Mouse (Mus musculus) layer of hippocampus, postnatal 25 days (tissue): Measurements from ENCODE around the gene Atg7. TPM values are rescaled to one million over a fixed set of nuclear protein-coding genes. Genes with fewer than 3 reads are reported as not detected.

ENCODE experiments used
- DNase-seq, 2 experiments: peaks; one replicate each; pipeline ENCODE4 v3.0.0; 2022; ENCODE audit warnings: mixed read lengths in 2 of 2, low spot score in 1 of 2; ENCODE audit errors: extremely low spot score in 1 of 2
- total RNA-seq, 2 experiments: library from RNA; stranded (reverse); gene quantifications; 2 replicates each; pipeline ENCODE4 v1.2.3; 2021

Gene Atg7
- total RNA-seq, 2 experiments from 2014 or later = 23.8 to 26.2 TPM

DNA sequence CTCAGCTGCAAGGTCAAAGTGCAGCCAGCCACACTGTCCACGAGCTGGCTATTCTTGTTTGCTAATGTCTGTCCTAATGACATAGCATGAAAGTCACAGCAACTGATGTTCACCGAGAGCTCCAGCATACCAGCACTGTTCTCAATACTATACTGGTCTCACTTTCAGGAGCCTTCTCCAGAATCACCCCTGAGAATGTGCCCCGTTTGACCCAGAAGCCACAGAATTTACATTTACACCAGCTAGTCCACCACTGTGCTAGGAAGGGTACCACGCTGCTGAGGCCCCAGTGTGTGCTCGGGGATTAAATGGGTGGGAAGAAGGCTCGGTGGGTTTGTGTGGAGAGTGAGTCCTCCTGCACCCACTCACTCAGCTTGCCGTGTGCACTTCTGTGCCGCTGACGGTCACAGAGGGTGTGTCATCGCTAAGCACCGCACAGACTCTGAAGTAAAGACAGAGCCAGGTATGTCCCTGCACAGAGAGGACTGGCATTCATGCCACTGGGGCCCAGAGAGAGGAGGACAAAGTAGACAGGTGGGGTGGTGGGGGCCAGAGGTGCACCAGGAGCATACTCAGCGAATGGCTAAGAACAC is 204.8 kb downstream of the Atg7 start:
- DNase-seq = no peak

- no peak for DNase-seq
These were observed 205.9 kb downstream of the Atg7 start for GRCm38 (mm10) chr6:114848761-114849160.

DNA sequence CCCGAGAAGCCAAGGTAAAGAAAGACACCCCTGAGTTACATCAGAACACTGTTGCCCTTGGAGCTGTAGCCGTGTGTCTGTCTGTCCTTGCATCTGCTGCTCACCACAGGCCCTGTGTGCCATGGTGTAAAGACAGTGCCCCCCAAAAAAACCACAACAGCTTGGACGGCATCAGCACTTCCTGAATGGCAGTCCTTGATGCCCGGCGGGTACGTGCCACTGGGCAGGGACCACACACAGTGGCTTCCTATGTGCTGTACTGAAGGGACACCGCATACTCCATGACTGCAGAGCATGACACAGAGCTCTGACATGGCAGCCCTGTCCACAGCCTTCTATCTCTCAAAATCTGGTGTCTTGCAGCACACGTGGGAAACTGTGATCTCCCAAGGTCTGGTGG is 206.9 kb downstream of the Atg7 start:
- DNase-seq = no peak

DNA sequence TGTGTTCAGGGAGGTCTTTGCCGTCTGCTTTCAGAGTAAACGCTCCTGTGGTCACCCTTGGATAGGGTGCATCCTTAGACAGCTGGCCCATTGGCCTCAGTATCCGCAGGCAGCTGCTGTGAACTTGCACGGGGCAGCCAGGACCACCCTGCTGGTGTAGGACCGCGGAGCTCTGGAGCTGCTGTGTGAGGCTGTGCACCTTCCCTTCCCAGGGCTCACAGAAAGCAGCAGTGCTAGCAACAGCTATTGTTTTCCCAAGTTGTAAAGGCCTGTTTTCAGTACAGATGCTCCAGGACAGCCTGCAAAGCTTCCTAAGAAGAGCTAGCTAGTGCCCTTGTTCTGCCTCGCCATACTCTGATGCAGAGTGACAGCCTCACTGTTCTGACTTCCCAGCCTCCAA is 208.8 kb downstream of the Atg7 start:
- no peak for DNase-seq

GRCm38 (mm10) chr6:114852739-114853138 is 209.8 kb downstream of the Atg7 start:
- DNase-seq = no peak

- no peak for DNase-seq
These were observed 211.5 kb downstream of the Atg7 start for GRCm38 (mm10) chr6:114854368-114854767.

GRCm38 (mm10) chr6:114855644-114856043 is 212.7 kb downstream of the Atg7 start:
- DNase-seq = no peak

DNA sequence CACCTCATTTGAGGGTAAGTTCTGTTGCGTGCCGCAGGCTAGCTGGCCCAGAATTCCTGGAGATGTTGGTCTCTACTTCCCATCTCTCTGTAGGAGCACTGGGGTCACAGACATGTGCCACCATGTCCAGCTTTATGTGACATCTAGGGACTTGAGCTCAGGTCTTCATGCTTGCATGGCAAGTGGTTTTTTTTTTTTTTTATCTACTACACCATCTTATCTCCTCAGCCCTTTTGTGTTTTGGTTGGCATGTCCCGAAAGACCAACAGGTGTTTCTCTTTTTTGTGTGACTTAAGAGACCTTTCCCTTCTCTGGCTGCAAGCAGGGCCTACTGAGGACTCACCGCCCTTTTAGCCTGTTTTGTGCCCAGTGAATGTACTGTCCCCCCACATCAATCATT is 213.6 kb downstream of the Atg7 start:
- DNase-seq = no peak

GRCm38 (mm10) chr6:114857996-114858721 is 215.3 kb downstream of the Atg7 start:
- no peak for DNase-seq

- DNase-seq = no peak
These were observed 215.8 kb downstream of the Atg7 start for GRCm38 (mm10) chr6:114858722-114859053.

- no peak for DNase-seq
These were observed 218.0 kb downstream of the Atg7 start for GRCm38 (mm10) chr6:114860677-114861568.

GRCm38 (mm10) chr6:114861591-114861990 is 218.7 kb downstream of the Atg7 start:
- no peak for DNase-seq

DNA sequence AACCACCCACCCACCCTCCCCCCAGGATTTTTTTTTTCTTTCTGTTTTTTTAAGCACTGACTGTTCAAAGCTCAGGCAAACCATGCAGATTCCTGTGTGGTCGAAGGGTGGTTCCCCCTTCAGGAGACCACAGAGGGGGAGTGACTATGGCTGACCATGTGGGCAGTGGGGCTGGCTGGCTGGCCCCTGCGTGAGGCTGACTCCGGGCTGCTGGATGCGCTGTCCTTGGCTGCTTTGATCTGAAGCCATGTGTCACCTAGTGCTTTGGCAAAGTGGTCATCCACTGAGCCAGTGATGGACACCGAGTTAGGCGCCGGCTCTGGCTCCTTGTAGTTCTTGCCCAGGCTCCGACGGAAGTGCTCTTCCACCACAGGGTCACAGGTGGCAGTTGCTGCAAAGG is 219.1 kb downstream of the Atg7 start:
- no peak for DNase-seq

DNA sequence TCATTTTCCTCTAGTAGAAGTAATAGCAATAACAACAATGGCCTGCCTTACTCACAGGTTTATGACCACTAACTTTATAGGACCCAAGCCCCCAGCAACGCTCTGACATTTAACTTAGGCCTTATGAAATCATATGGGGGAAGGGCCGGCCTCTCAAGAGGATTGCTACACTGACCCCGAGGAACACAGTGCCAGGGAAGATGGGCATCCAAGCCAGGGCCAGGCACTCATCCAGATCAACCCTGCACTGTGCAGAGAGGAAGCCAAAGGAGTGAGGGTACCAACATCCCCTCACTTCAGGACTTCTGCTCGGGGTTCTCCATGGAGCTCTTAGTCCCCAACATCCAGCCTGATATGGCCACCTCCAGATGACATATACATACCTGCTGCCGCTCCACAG is 220.6 kb downstream of the Atg7 start:
- DNase-seq = no peak

GRCm38 (mm10) chr6:114864421-114864820 is 221.5 kb downstream of the Atg7 start:
- no peak for DNase-seq

DNA sequence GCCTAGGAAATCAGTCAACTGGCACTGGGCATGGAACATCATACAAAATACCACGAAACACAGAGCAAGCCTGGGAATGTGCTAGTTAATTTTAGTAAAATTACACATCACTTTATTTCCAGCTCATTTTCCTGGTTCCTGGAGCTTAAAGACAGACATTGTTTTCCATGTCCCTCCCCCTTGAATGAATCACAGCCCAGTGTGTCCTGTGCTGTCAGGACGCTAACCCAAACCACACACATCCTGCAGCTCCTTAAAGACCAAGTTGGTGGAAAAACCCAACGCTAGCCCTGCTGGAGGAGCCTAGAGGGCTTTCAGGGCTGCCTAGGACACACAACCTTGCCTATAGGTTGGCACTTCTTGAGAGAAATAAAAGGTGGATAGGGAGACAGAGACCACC is 223.2 kb downstream of the Atg7 start:
- no peak for DNase-seq

- DNase-seq = no peak
These were observed 223.7 kb downstream of the Atg7 start for GRCm38 (mm10) chr6:114866619-114867018.

DNA sequence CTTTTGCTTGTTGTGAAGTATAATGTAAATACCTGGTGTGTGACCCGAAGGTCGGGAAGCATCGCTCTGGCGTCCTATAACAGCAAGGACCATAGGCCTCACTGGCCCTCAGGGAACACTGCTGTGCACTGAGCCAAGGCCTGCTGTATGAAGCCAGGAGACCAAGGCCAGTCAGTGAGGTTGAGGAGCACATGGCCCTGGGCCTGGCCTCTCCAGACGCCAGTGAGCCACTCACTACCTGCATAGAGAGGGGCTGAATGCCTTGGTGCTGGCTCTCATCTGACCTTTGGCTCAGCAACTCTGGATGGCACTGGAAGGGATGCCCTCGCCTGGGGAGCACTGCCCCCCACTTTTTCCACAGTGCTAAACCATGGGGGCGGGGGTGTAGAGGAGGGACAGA is 225.8 kb downstream of the Atg7 start:
- no peak for DNase-seq

GRCm38 (mm10) chr6:114869501-114870076 is 226.7 kb downstream of the Atg7 start:
- DNase-seq = no peak

DNA sequence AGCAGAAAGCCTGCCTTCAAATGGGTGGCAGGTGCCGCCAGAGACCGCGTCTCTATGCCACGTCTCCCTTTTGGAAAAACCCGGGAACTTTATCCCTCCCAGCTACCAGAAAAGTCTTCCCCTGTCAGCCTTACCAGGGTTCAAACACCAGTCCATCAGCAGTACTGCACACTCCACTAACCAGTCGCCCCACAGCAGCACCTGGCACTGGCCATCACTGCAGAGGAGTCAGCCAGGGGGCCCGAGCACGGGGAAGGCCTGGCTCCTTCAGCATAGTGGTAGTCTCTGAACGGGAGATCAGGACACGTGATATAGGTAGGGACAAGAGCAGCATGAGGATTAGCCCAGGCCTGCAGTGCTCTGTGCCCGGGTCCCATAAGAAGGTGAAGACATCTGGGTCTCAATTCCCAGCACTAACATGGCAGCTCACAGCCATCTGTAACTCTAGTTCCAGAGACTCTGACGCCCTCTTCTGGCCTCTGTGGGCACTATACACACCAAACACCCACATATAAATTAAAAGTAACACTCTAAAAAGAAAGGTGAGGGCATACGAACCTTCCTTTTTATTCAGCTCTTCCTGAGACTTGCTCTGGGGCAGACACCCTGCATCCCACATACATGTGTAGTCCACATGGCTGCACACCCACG is 228.2 kb downstream of the Atg7 start:
- no peak for DNase-seq

DNA sequence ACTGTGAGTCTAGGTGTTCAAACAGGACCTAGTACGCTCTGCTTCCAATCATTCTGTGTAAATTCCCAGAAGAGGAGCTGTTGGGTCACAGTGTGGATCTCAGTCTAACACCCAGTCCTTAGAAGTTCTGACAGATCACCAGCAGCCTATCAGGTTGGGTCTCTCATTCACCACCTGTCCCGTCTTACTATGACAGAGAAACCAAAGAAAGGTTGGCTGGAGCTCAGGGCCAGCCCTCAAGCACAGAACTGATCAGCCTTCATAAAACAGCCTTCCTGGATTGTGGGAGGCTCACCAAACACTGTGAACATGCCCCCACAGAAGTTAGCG is 230.9 kb downstream of the Atg7 start:
- no peak for DNase-seq
